Mouse (Mus musculus) cerebellum, postnatal 14 days (tissue): ENCODE results near the gene Chst11.
A peak's percentile ranks its signal among the peaks of the same experiment; 100 is the strongest.

Source experiments
- DNase-seq, 2 experiments: peaks; one replicate each; pipeline ENCODE4 v3.0.0; 2021; ENCODE audit warnings: mixed read lengths in 2 of 2

Chst11 gene

GRCm38 (mm10) chr10:83038166-83038565, 52.9 kb downstream of the Chst11 start:
- no peak for DNase-seq

- no peak for DNase-seq
Measured at GRCm38 (mm10) chr10:83039414-83039813, 54.1 kb downstream of the Chst11 start.

GRCm38 (mm10) chr10:83041875-83042274, 56.6 kb downstream of the Chst11 start:
- DNase-seq, result no peak

- peak in 1 of 2 experiments; percentile 30 for DNase-seq
Measured at GRCm38 (mm10) chr10:83042613-83043477, 57.5 kb downstream of the Chst11 start.

- no peak for DNase-seq
Measured at GRCm38 (mm10) chr10:83043478-83044259, 58.4 kb downstream of the Chst11 start.

GRCm38 (mm10) chr10:83049174-83049780, 64.0 kb downstream of the Chst11 start:
- DNase-seq, result no peak

- DNase-seq, result no peak
Measured at GRCm38 (mm10) chr10:83053886-83054550, 68.7 kb downstream of the Chst11 start.

GRCm38 (mm10) chr10:83056291-83056690, 71.0 kb downstream of the Chst11 start:
- no peak for DNase-seq

GRCm38 (mm10) chr10:83056866-83057265, 71.6 kb downstream of the Chst11 start:
- peak; percentile 26 to 28 for DNase-seq

- DNase-seq, result no peak
Measured at GRCm38 (mm10) chr10:83060066-83060782, 74.9 kb downstream of the Chst11 start.

- DNase-seq, result peak; percentile 85 to 87
Measured at GRCm38 (mm10) chr10:83062315-83062714, 77.0 kb downstream of the Chst11 start.

- DNase-seq, result no peak
Measured at GRCm38 (mm10) chr10:83064796-83065195, 79.5 kb downstream of the Chst11 start.

- no peak for DNase-seq
Measured at GRCm38 (mm10) chr10:83066159-83066558, 80.9 kb downstream of the Chst11 start.

GRCm38 (mm10) chr10:83067305-83067704, 82.0 kb downstream of the Chst11 start:
- peak in 1 of 2 experiments; percentile 34 for DNase-seq

- DNase-seq, result peak; percentile 30 to 36
Measured at GRCm38 (mm10) chr10:83068466-83068865, 83.2 kb downstream of the Chst11 start.

GRCm38 (mm10) chr10:83069791-83070190, 84.5 kb downstream of the Chst11 start:
- no peak for DNase-seq

GRCm38 (mm10) chr10:83071785-83072580, 86.7 kb downstream of the Chst11 start:
- DNase-seq, result no peak

- no peak for DNase-seq
Measured at GRCm38 (mm10) chr10:83073119-83073518, 87.8 kb downstream of the Chst11 start.

- peak; percentile 35 to 54 for DNase-seq
Measured at GRCm38 (mm10) chr10:83076816-83077215, 91.5 kb downstream of the Chst11 start.

- DNase-seq, result no peak
Measured at GRCm38 (mm10) chr10:83078723-83079122, 93.4 kb downstream of the Chst11 start.

- DNase-seq, result no peak
Measured at GRCm38 (mm10) chr10:83079755-83080154, 94.5 kb downstream of the Chst11 start.
